In genomic region chr19:34193683-34194082, GRCm38 (mm10) we compare ENCODE assay signal across 8 mouse cellular contexts. TPM values are rescaled to one million over a fixed set of nuclear protein-coding genes. Genes with fewer than 3 reads are reported as not detected.
DNase-seq lines count a peak whose midpoint lies in the region; ATAC-seq and TF ChIP-seq lines count a peak whose summit lies in the region.

No protein-coding gene starts in this region.

- no peak overlapping the region for H3K27ac ChIP-seq in liver, adult 2 months (replicated peaks; ENCODE audit: insufficient read depth, low read depth, low read length)
- peak overlapping the region; percentile 99 for H3K27ac ChIP-seq in embryonic fibroblast, embryonic 13.5 days (ENCODE audit: insufficient read depth, low read length)
- peak overlapping the region; percentile 44 for H3K27ac ChIP-seq in limb, embryonic 10.5 days
- H3K27ac ChIP-seq in neural tube, embryonic 13.5 days (replicated peaks): no peak overlapping the region

- no peaks in the 10 kb centered on the region for H3K9me3 ChIP-seq in limb, embryonic 10.5 days (replicated peaks)
- H3K9me3 ChIP-seq in neural tube, embryonic 13.5 days: no peaks in the 10 kb centered on the region

- TF ChIP-seq POLR2A in liver, adult 2 months (IDR thresholded peaks at IDR 0.05; ENCODE audit: extremely low read depth, insufficient read depth, low read length): no peak
- no peak for TF ChIP-seq POLR2A in embryonic fibroblast, embryonic 13.5 days (IDR thresholded peaks at IDR 0.05; ENCODE audit: low read depth, low read length)

- 45% methylated on average over 9 of the region's 9 CpGs for WGBS in liver, adult 2 months
- 48% methylated on average over 9 of the region's 9 CpGs for WGBS in limb, embryonic 10.5 days
- 56% methylated on average over 9 of the region's 9 CpGs for WGBS in neural tube, embryonic 13.5 days

- TF ChIP-seq CTCF in liver, adult 2 months (IDR thresholded peaks at IDR 0.05; ENCODE audit: low read depth, low read length): no peak
- no peak for TF ChIP-seq CTCF in embryonic fibroblast, embryonic 13.5 days (IDR thresholded peaks at IDR 0.05; ENCODE audit: borderline replicate concordance, insufficient read depth, low read length)

- no peak overlapping the region for H3K9ac ChIP-seq in liver, adult 2 months (ENCODE audit: low read depth, low read length)
- H3K9ac ChIP-seq in neural tube, embryonic 13.5 days: no peak overlapping the region

- ATAC-seq in neural tube, embryonic 13.5 days (ENCODE audit: low read depth): no peak

- H3K27me3 ChIP-seq in liver, adult 2 months (ENCODE audit: control insufficient read depth, insufficient read depth, low read length): peaks cover 3% of the 10 kb centered on the region
- 0 out of 2 replicates have a peak, but pooled peaks cover 8% of the 10 kb centered on the region for H3K27me3 ChIP-seq in limb, embryonic 10.5 days (ENCODE audit: low read depth, poor library complexity, severe bottlenecking)
- H3K27me3 ChIP-seq in neural tube, embryonic 13.5 days: no peaks in the 10 kb centered on the region

- intact Hi-C loops in left cerebral cortex, postnatal 25 days (cut with DNase I): loop anchor here (5.0 kb wide), 1 partner anchor 39 kb away; no protein-coding TSS in a partner anchor

- peak overlapping the region; percentile 46; the same call in 1 of the 2 replicates for H3K4me3 ChIP-seq in liver, adult 2 months (ENCODE audit: insufficient read depth, low read depth, low read length)
- peak overlapping the region; percentile 85 for H3K4me3 ChIP-seq in embryonic fibroblast, embryonic 13.5 days (ENCODE audit: insufficient read depth, low read length)
- H3K4me3 ChIP-seq in limb, embryonic 10.5 days: peak overlapping the region; percentile 80
- peak overlapping the region; percentile 60 for H3K4me3 ChIP-seq in neural tube, embryonic 13.5 days

- peak overlapping the region; percentile 87 for H3K4me2 ChIP-seq in neural tube, embryonic 13.5 days

- H3K79me2 ChIP-seq in liver, adult 2 months (ENCODE audit: control insufficient read depth, insufficient read depth, low read length): no peaks in the 10 kb centered on the region

- DNase-seq in liver, adult 2 months (ENCODE audit: extremely low read depth, low read depth, low spot score): no peak
- DNase-seq in liver: no peak
- no peak for DNase-seq in limb, embryonic 10.5 days (ENCODE audit: low spot score)
- no peak for DNase-seq in layer of hippocampus, postnatal 25 days (ENCODE audit: extremely low spot score in 1 of 2, low spot score in 1 of 2)
- DNase-seq in lung, adult 18-20 months: no peak
- no peak for DNase-seq in left cerebral cortex, postnatal 25 days (ENCODE audit: low spot score in 2 of 2)

- no peaks in the 10 kb centered on the region for H3K36me3 ChIP-seq in liver, adult 2 months (ENCODE audit: control insufficient read depth, insufficient read depth, low read length)
- no peaks in the 10 kb centered on the region for H3K36me3 ChIP-seq in limb, embryonic 10.5 days
- H3K36me3 ChIP-seq in neural tube, embryonic 13.5 days: no peaks in the 10 kb centered on the region

- H3K4me1 ChIP-seq in liver, adult 2 months (ENCODE audit: control insufficient read depth, insufficient read depth, low read length): peaks cover 2% of the 10 kb centered on the region; the same call in 1 of the 2 replicates
- peaks cover 10% of the 10 kb centered on the region for H3K4me1 ChIP-seq in embryonic fibroblast, embryonic 13.5 days (ENCODE audit: control insufficient read depth, insufficient read depth, low read length)
- H3K4me1 ChIP-seq in limb, embryonic 10.5 days: peaks cover 57% of the 10 kb centered on the region
- peaks cover 8% of the 10 kb centered on the region; the same call in 1 of the 2 replicates for H3K4me1 ChIP-seq in neural tube, embryonic 13.5 days (replicated peaks)

RNA-seq across cellular contexts. Expression of gene Stambpl1, which starts 1.7 kb away (rescaled TPM):
- 2.1 and 3.1 TPM in 2 replicates for total RNA-seq in liver, adult 2 months (2014; rRNA removed)
- 0.76 and 0.77 TPM in 2 replicates for polyA plus RNA-seq in liver, adult 2 months (2012; rRNA removed)
- 30.6 and 40.5 TPM in 2 replicates for polyA plus RNA-seq in embryonic fibroblast, embryonic 13.5 days (2011; ENCODE audit: insufficient read length, low read depth, missing spikeins)
- polyA plus RNA-seq in limb, embryonic 10.5 days (2016; fragmentation: Nextera tagmentation; extraction: Ambion mirVana): 13.8 and 15.7 TPM in 2 replicates
- polyA plus RNA-seq in neural tube, embryonic 13.5 days (2015; fragmentation: Nextera tagmentation; extraction: Ambion mirVana): 12.7 and 16.7 TPM in 2 replicates
- 10 to 100 TPM; 20.6 to 22.2 TPM for total RNA-seq in layer of hippocampus, postnatal 25 days (2021)
- 10 to 100 TPM; 15.2 to 19.7 TPM for total RNA-seq in left cerebral cortex, postnatal 25 days (2021)

RNA-seq across cellular contexts. Expression of gene Ankrd22, which starts 27.8 kb away (rescaled TPM):
- 0.28 TPM in 1 of 2 replicates, not detected in the other for total RNA-seq in liver, adult 2 months (2014; rRNA removed)
- polyA plus RNA-seq in liver, adult 2 months (2012; rRNA removed): not detected in 2 replicates
- polyA plus RNA-seq in embryonic fibroblast, embryonic 13.5 days (2011; ENCODE audit: insufficient read length, low read depth, missing spikeins): not detected in 2 replicates
- polyA plus RNA-seq in limb, embryonic 10.5 days (2016; fragmentation: Nextera tagmentation; extraction: Ambion mirVana): 0.09 and 0.10 TPM in 2 replicates
- polyA plus RNA-seq in neural tube, embryonic 13.5 days (2015; fragmentation: Nextera tagmentation; extraction: Ambion mirVana): not detected in 2 replicates
- total RNA-seq in layer of hippocampus, postnatal 25 days (2021): under 1 TPM; 0.26 to 0.27 TPM
- under 1 TPM in 1 of 2 experiments, not detected in 1; 0.21 TPM for total RNA-seq in left cerebral cortex, postnatal 25 days (2021)

Comparison
In these comparisons a context has a peak if more than half of its experiments do, and no peak if none do; other contexts are left out.
1. H3K27ac ChIP-seq: peak in embryonic fibroblast, embryonic 13.5 days (single experiment) and limb, embryonic 10.5 days (single experiment); none in liver, adult 2 months (single experiment) and neural tube, embryonic 13.5 days (single experiment).
2. Peak in every context shown above with its lines, with median percentiles within 50 percentile points of each other: H3K4me3 ChIP-seq.